Mouse (Mus musculus): ENCODE measurements at regions not wholly inside any gene's neighbourhood (a gene's known extent, or its start where the extent isn't known, plus 50 kb on each side); places are given as distances from the start of the nearest gene placed in this dataset.

GRCm38 (mm10) chr3:56810548-56811071 lies 491.2 kb downstream of the Tm4sf1 start:
- no peak overlapping the region for H3K4me3 ChIP-seq (ENCODE audit: control insufficient read depth in 1 of 2, insufficient read depth in 1 of 2, low read depth in 2 of 2, low read length in 2 of 2)
- H3K4me1 ChIP-seq (ENCODE audit: control insufficient read depth in 1 of 2, insufficient read depth in 2 of 2, low read length in 2 of 2), result no peaks in the 10 kb centered on the region
- TF ChIP-seq ZKSCAN1 (IDR thresholded peaks at IDR 0.05; ENCODE audit: low read depth, low read length) (no peak), TBP (IDR thresholded peaks at IDR 0.05; ENCODE audit: low read depth, low read length) (no peak)
- no peak overlapping the region for H3K9ac ChIP-seq (ENCODE audit: control insufficient read depth, low read depth, low read length, poor library complexity, severe bottlenecking)
- H3K79me2 ChIP-seq (ENCODE audit: control insufficient read depth, insufficient read depth, low read length, poor library complexity), result no peaks in the 10 kb centered on the region
- H3K27ac ChIP-seq (ENCODE audit: control insufficient read depth, low read depth, low read length), result no peak overlapping the region
- H3K9me3 ChIP-seq (replicated peaks; ENCODE audit: insufficient read depth, low read length), result no peaks in the 10 kb centered on the region
- DNase-seq (ENCODE audit: low read depth, low spot score), result no peak
- H3K36me3 ChIP-seq (ENCODE audit: control insufficient read depth in 1 of 2, insufficient read depth in 2 of 2, low read length in 2 of 2), result no peaks in the 10 kb centered on the region
- no peaks in the 10 kb centered on the region for H3K27me3 ChIP-seq (ENCODE audit: control insufficient read depth in 1 of 2, insufficient read depth in 2 of 2, low read length in 2 of 2)

GRCm38 (mm10) chr3:56793054-56793453 lies 508.7 kb downstream of the Tm4sf1 start:
- no peaks in the 10 kb centered on the region for H3K4me1 ChIP-seq (ENCODE audit: control insufficient read depth in 1 of 2, insufficient read depth in 2 of 2, low read length in 2 of 2)
- no peaks in the 10 kb centered on the region for H3K27me3 ChIP-seq (ENCODE audit: control insufficient read depth in 1 of 2, insufficient read depth in 2 of 2, low read length in 2 of 2)
- H3K9ac ChIP-seq (ENCODE audit: control insufficient read depth, low read depth, low read length, poor library complexity, severe bottlenecking), result no peak overlapping the region
- no peaks in the 10 kb centered on the region for H3K9me3 ChIP-seq (replicated peaks; ENCODE audit: insufficient read depth, low read length)
- no peak overlapping the region for H3K4me3 ChIP-seq (ENCODE audit: control insufficient read depth in 1 of 2, insufficient read depth in 1 of 2, low read depth in 2 of 2, low read length in 2 of 2)
- DNase-seq (ENCODE audit: low read depth, low spot score), result no peak
- H3K79me2 ChIP-seq (ENCODE audit: control insufficient read depth, insufficient read depth, low read length, poor library complexity), result no peaks in the 10 kb centered on the region
- no peak overlapping the region for H3K27ac ChIP-seq (ENCODE audit: control insufficient read depth, low read depth, low read length)
- H3K36me3 ChIP-seq (ENCODE audit: control insufficient read depth in 1 of 2, insufficient read depth in 2 of 2, low read length in 2 of 2), result no peaks in the 10 kb centered on the region
- TF ChIP-seq MAX (IDR thresholded peaks at IDR 0.05; ENCODE audit: low read length) (no peak), TAL1 (IDR thresholded peaks at IDR 0.05; ENCODE audit: low read length) (no peak), POLR2AphosphoS5 (IDR thresholded peaks at IDR 0.05; ENCODE audit: borderline replicate concordance, low read depth, low read length) (no peak), UBTF (IDR thresholded peaks at IDR 0.05; ENCODE audit: borderline replicate concordance, insufficient read depth, low read depth, low read length) (no peak), ELF1 (IDR thresholded peaks at IDR 0.05; ENCODE audit: low read depth, low read length) (no peak), GATA1 (IDR thresholded peaks at IDR 0.05; ENCODE audit: low read depth, low read length) (no peak), POLR2A (IDR thresholded peaks at IDR 0.05; ENCODE audit: control insufficient read depth in 1 of 2, insufficient read depth in 1 of 2, low read depth in 1 of 2, low read length in 2 of 2, poor library complexity in 1 of 2) (no peak), POLR2AphosphoS2 (IDR thresholded peaks at IDR 0.05; ENCODE audit: low read length) (no peak), SIN3A (IDR thresholded peaks at IDR 0.05; ENCODE audit: low read length) (no peak)

DNA sequence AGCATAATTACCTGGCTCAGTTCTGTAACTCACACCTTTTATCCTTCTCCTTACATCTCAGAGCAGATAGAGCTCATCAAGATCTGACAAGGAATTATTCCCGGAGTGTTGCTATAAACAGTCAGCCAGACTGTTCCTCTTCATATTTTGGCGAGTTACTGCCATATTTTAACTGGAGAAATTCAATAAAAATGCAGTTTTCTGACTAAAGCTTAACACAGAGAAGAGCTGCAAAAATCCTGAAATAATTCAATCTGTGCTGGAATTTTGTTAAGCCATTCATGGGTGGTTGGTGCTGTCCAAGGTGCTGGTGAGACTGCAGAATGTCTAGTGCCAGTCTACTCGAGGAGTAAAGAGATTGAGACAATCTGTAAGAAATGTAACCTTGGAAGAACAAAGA lies 512.6 kb downstream of the Tm4sf1 start:
- peak; percentile 9 for DNase-seq (ENCODE audit: low read depth, low spot score)
- Histone ChIP-seq H3K4me3 (ENCODE audit: control insufficient read depth in 1 of 2, insufficient read depth in 1 of 2, low read depth in 2 of 2, low read length in 2 of 2) (no peak overlapping the region), H3K9me3 (replicated peaks; ENCODE audit: insufficient read depth, low read length) (no peaks in the 10 kb centered on the region), H3K27me3 (ENCODE audit: control insufficient read depth in 1 of 2, insufficient read depth in 2 of 2, low read length in 2 of 2) (no peaks in the 10 kb centered on the region), H3K27ac (ENCODE audit: control insufficient read depth, low read depth, low read length) (no peak overlapping the region), H3K9ac (ENCODE audit: control insufficient read depth, low read depth, low read length, poor library complexity, severe bottlenecking) (no peak overlapping the region), H3K36me3 (ENCODE audit: control insufficient read depth in 1 of 2, insufficient read depth in 2 of 2, low read length in 2 of 2) (no peaks in the 10 kb centered on the region), H3K79me2 (ENCODE audit: control insufficient read depth, insufficient read depth, low read length, poor library complexity) (no peaks in the 10 kb centered on the region), H3K4me1 (ENCODE audit: control insufficient read depth in 1 of 2, insufficient read depth in 2 of 2, low read length in 2 of 2) (no peaks in the 10 kb centered on the region)
- TF ChIP-seq CHD1 (IDR thresholded peaks at IDR 0.05; ENCODE audit: low read depth, low read length) (no peak), MAFK (IDR thresholded peaks at IDR 0.05; ENCODE audit: borderline replicate concordance, low read depth, low read length) (no peak), BHLHE40 (IDR thresholded peaks at IDR 0.05; ENCODE audit: borderline replicate concordance, low read depth, low read length) (no peak), TBP (IDR thresholded peaks at IDR 0.05; ENCODE audit: low read depth, low read length) (no peak), EP300 (IDR thresholded peaks at IDR 0.05; ENCODE audit: low read depth in 1 of 2, low read length in 2 of 2) (no peak)
